Mouse (Mus musculus): Measurements from ENCODE around the gene Asb16. TPM values are rescaled to one million over a fixed set of nuclear protein-coding genes. Genes with fewer than 3 reads are reported as not detected.

Asb16 gene
- total and polyA plus RNA-seq, 3 experiments = 0.74 to 1.1 (median 0.89) TPM

- intact Hi-C loops (cut with DNase I) = loop anchor here (5.0 kb wide), 2 partner anchors 43 to 58 kb away; partner anchors contain the start of genes G6pc3 and Lsm12
- no peaks in the 10 kb centered on the region for H3K36me3 ChIP-seq (ENCODE audit: control insufficient read depth, insufficient read depth, low read length)
- no peaks in the 10 kb centered on the region for H3K27me3 ChIP-seq (ENCODE audit: control insufficient read depth, insufficient read depth, low read length)
- no peaks in the 10 kb centered on the region for H3K79me2 ChIP-seq (replicated peaks; ENCODE audit: control insufficient read depth, insufficient read depth, low read length)
- TF ChIP-seq CTCF (IDR thresholded peaks at IDR 0.05) (peak; percentile 16; the same call in 1 of the 2 replicates), EP300 (IDR thresholded peaks at IDR 0.05; ENCODE audit: insufficient read depth, low read depth, low read length) (no peak), POLR2A (IDR thresholded peaks at IDR 0.05; ENCODE audit: insufficient read depth, low read depth, low read length) (no peak)
- 2% methylated on average over 32 of the region's 32 CpGs for whole genome bisulfite sequencing
- peaks cover 1% of the 10 kb centered on the region; the same call in 1 of the 2 replicates for H3K4me1 ChIP-seq (ENCODE audit: control insufficient read depth, insufficient read depth, low read length)
- peak overlapping the region; percentile 47 for H3K9ac ChIP-seq (ENCODE audit: low read depth, low read length)
- peak overlapping the region; percentile 29 for H3K4me3 ChIP-seq
- peak; percentile 68 to 74 for DNase-seq
- H3K27ac ChIP-seq = no peak overlapping the region
Observed at GRCm38 (mm10) chr11:102244926-102245449, 23.6 kb upstream of the Asb16 start.

- no peak overlapping the region for H3K9ac ChIP-seq (ENCODE audit: low read depth, low read length)
- no peaks in the 10 kb centered on the region for H3K79me2 ChIP-seq (replicated peaks; ENCODE audit: control insufficient read depth, insufficient read depth, low read length)
- no peaks in the 10 kb centered on the region for H3K27me3 ChIP-seq (ENCODE audit: control insufficient read depth, insufficient read depth, low read length)
- WGBS = 68% methylated on average over 14 of the region's 14 CpGs
- no peak overlapping the region for H3K27ac ChIP-seq
- H3K36me3 ChIP-seq (ENCODE audit: control insufficient read depth, insufficient read depth, low read length) = no peaks in the 10 kb centered on the region
- no peak for TF ChIP-seq CTCF (IDR thresholded peaks at IDR 0.05)
- TF ChIP-seq EP300 (IDR thresholded peaks at IDR 0.05; ENCODE audit: insufficient read depth, low read depth, low read length) = no peak
- no peak for TF ChIP-seq POLR2A (IDR thresholded peaks at IDR 0.05; ENCODE audit: insufficient read depth, low read depth, low read length)
- peaks cover 1% of the 10 kb centered on the region; the same call in 1 of the 2 replicates for H3K4me1 ChIP-seq (ENCODE audit: control insufficient read depth, insufficient read depth, low read length)
- intact Hi-C loops (cut with DNase I) = loop anchor here (5.0 kb wide), 2 partner anchors 43 to 58 kb away; partner anchors contain the start of genes G6pc3 and Lsm12
- H3K4me3 ChIP-seq = peak overlapping the region; percentile 29; the same call in 1 of the 2 replicates
- DNase-seq = no peak
Observed at GRCm38 (mm10) chr11:102245581-102246272, 22.8 kb upstream of the Asb16 start.

GRCm38 (mm10) chr11:102246273-102246635, 22.3 kb upstream of the Asb16 start:
- 79% methylated on average over 6 of the region's 6 CpGs for WGBS
- H3K9ac ChIP-seq (ENCODE audit: low read depth, low read length) = no peak overlapping the region
- no peaks in the 10 kb centered on the region for H3K27me3 ChIP-seq (ENCODE audit: control insufficient read depth, insufficient read depth, low read length)
- H3K4me3 ChIP-seq = no peak overlapping the region
- intact Hi-C loops (cut with DNase I) = loop anchor here (5.0 kb wide), 2 partner anchors 44 to 59 kb away; partner anchors contain the start of genes G6pc3 and Lsm12
- H3K27ac ChIP-seq = no peak overlapping the region
- DNase-seq = no peak
- H3K36me3 ChIP-seq (ENCODE audit: control insufficient read depth, insufficient read depth, low read length) = no peaks in the 10 kb centered on the region
- H3K4me1 ChIP-seq (ENCODE audit: control insufficient read depth, insufficient read depth, low read length) = peaks cover 1% of the 10 kb centered on the region; the same call in 1 of the 2 replicates
- TF ChIP-seq EP300 (IDR thresholded peaks at IDR 0.05; ENCODE audit: insufficient read depth, low read depth, low read length) = no peak
- no peak for TF ChIP-seq POLR2A (IDR thresholded peaks at IDR 0.05; ENCODE audit: insufficient read depth, low read depth, low read length)
- no peak for TF ChIP-seq CTCF (IDR thresholded peaks at IDR 0.05)
- no peaks in the 10 kb centered on the region for H3K79me2 ChIP-seq (replicated peaks; ENCODE audit: control insufficient read depth, insufficient read depth, low read length)

- TF ChIP-seq EP300 (IDR thresholded peaks at IDR 0.05; ENCODE audit: insufficient read depth, low read depth, low read length) (no peak), CTCF (IDR thresholded peaks at IDR 0.05) (peak; percentile 42)
- WGBS = 83% methylated on average over 4 of the region's 4 CpGs
- intact Hi-C loops (cut with DNase I) = loop anchor here (5.0 kb wide), 2 partner anchors 45 to 60 kb away; partner anchors contain the start of genes G6pc3 and Lsm12
- no peaks in the 10 kb centered on the region for H3K79me2 ChIP-seq (replicated peaks; ENCODE audit: control insufficient read depth, insufficient read depth, low read length)
- no peaks in the 10 kb centered on the region for H3K27me3 ChIP-seq (ENCODE audit: control insufficient read depth, insufficient read depth, low read length)
- no peak for DNase-seq
- H3K9ac ChIP-seq (ENCODE audit: low read depth, low read length) = no peak overlapping the region
- H3K4me3 ChIP-seq = no peak overlapping the region
- H3K27ac ChIP-seq = no peak overlapping the region
- H3K4me1 ChIP-seq (ENCODE audit: control insufficient read depth, insufficient read depth, low read length) = peaks cover 1% of the 10 kb centered on the region; the same call in 1 of the 2 replicates
- H3K36me3 ChIP-seq (ENCODE audit: control insufficient read depth, insufficient read depth, low read length) = no peaks in the 10 kb centered on the region
Observed at GRCm38 (mm10) chr11:102246871-102247270, 21.7 kb upstream of the Asb16 start.

GRCm38 (mm10) chr11:102248630-102249230, 19.8 kb upstream of the Asb16 start, which contains the start of gene BC030867:
Gene BC030867, plus strand, starts transcription at chr11:102248882.
- Histone ChIP-seq H3K4me3 (peak within 1 kb of the TSS; percentile 56), H3K36me3 (ENCODE audit: control insufficient read depth, insufficient read depth, low read length) (no peaks in the 10 kb centered on the region), H3K9ac (ENCODE audit: low read depth, low read length) (no peak within 1 kb of the TSS), H3K79me2 (replicated peaks; ENCODE audit: control insufficient read depth, insufficient read depth, low read length) (no peaks in the 10 kb centered on the region), H3K4me1 (ENCODE audit: control insufficient read depth, insufficient read depth, low read length) (peaks cover 1% of the 10 kb centered on the region), H3K27me3 (ENCODE audit: control insufficient read depth, insufficient read depth, low read length) (no peaks in the 10 kb centered on the region), H3K27ac (no peak within 1 kb of the TSS)
- DNase-seq = peak; percentile 90 to 94
- under 1% methylated on average over 41 of the region's 41 CpGs for WGBS
- intact Hi-C loops (cut with DNase I) = loop anchor here (1.0 to 5.0 kb wide), 4 partner anchors 16 to 162 kb away; partner anchors contain the start of genes G6pc3 and Lsm12
- TF ChIP-seq EP300 (IDR thresholded peaks at IDR 0.05; ENCODE audit: insufficient read depth, low read depth, low read length) (peak; percentile 53; the same call in 1 of the 2 replicates), CTCF (IDR thresholded peaks at IDR 0.05) (peak; percentile 84), POLR2A (IDR thresholded peaks at IDR 0.05; ENCODE audit: insufficient read depth, low read depth, low read length) (no peak)

Data from heart, adult 2 months (tissue).